Comparison of ENCODE assay signal across 26 mouse cellular contexts in the genomic region with DNA sequence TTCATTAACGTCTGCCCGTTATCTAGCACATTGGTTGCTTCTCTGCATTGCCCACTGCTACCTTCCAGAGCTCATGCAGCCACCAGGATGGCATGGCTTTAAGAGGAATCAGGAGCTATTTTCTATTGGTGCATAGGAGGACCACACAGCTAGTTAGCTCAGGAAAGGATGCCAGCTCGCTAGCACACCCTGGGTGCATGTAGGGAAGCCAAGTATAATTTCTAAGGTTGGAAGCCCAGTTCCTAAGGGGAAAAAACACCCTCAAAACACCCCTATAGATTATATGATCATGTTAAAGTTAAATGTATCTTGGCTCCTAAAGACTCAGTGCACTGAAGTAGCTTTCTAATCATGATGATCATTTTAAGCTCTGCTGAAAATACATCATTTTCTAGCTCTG.
A peak's percentile ranks its signal among the peaks of the same experiment; 100 is the strongest.
DNase-seq lines count a peak whose midpoint lies in the region; ATAC-seq and TF ChIP-seq lines count a peak whose summit lies in the region.
"Had no signal": no experiment of that assay in that cellular context is flagged by ENCODE, and none has a peak within 500 bp of the region (broad histone marks: within the 10 kb centered on the region; RNA-seq: fewer than 3 reads in every experiment).

No protein-coding gene starts in this region.

- H3K4me1 ChIP-seq in forebrain, postnatal 0 days (ENCODE audit: insufficient read depth) = no peaks in the 10 kb centered on the region; the same call in 1 of the 2 replicates
- H3K4me1 ChIP-seq in forebrain, embryonic 11.5 days (replicated peaks; ENCODE audit: control insufficient read depth, insufficient read depth, low read length) = 0 out of 2 replicates have a peak, but pooled peaks cover 2% of the 10 kb centered on the region
- H3K4me1 ChIP-seq: heart, embryonic 10.5 days; heart, embryonic 13.5 days had no signal

- TF ChIP-seq CTCF in forebrain, postnatal 0 days (IDR thresholded peaks at IDR 0.05; ENCODE audit: low read depth) = no peak

- no peak overlapping the region for H3K9ac ChIP-seq in forebrain, postnatal 0 days
- no peak overlapping the region for H3K9ac ChIP-seq in forebrain, embryonic 11.5 days (ENCODE audit: low read length)
- H3K9ac ChIP-seq: forebrain, embryonic 13.5 days; heart, embryonic 13.5 days; hindbrain, embryonic 14.5 days had no signal

- no peaks in the 10 kb centered on the region for H3K9me3 ChIP-seq in forebrain, postnatal 0 days (ENCODE audit: low read length)
- no peaks in the 10 kb centered on the region for H3K9me3 ChIP-seq in forebrain, embryonic 11.5 days (ENCODE audit: control insufficient read depth, low read length)
- H3K9me3 ChIP-seq: forebrain, embryonic 13.5 days; G1E; heart, embryonic 10.5 days; heart, embryonic 13.5 days had no signal

- H3K4me3 ChIP-seq in forebrain, postnatal 0 days (ENCODE audit: low read depth, low read length) = no peak overlapping the region
- no peak overlapping the region for H3K4me3 ChIP-seq in forebrain, embryonic 11.5 days (ENCODE audit: low read depth, low read length)
- H3K4me3 ChIP-seq: forebrain, embryonic 13.5 days; heart, adult 2 months; heart, embryonic 10.5 days; heart, embryonic 13.5 days had no signal

- H3K27me3 ChIP-seq in forebrain, postnatal 0 days (ENCODE audit: insufficient read depth, low read length) = no peaks in the 10 kb centered on the region
- no peaks in the 10 kb centered on the region for H3K27me3 ChIP-seq in forebrain, embryonic 11.5 days (ENCODE audit: control insufficient read depth, insufficient read depth, low read length)
- H3K27me3 ChIP-seq: CH12.LX; heart, embryonic 13.5 days had no signal

- H3K4me2 ChIP-seq in forebrain, postnatal 0 days (ENCODE audit: low read depth) = no peak overlapping the region
- no peak overlapping the region for H3K4me2 ChIP-seq in forebrain, embryonic 11.5 days (ENCODE audit: low read depth, low read length, severe bottlenecking)
- H3K4me2 ChIP-seq: forebrain, embryonic 13.5 days; heart, embryonic 13.5 days; hindbrain, embryonic 14.5 days had no signal

- ATAC-seq in forebrain, postnatal 0 days = peak; percentile 75
- ATAC-seq in forebrain, embryonic 11.5 days (replicated peaks; ENCODE audit: low FRiP score) = no peak
- ATAC-seq: forebrain, embryonic 13.5 days; hindbrain, postnatal 0 days; inflammation-experienced regulatory T-cells, adult 6 months; intestine, embryonic 16.5 days; Patski had no signal

- H3K27ac ChIP-seq in forebrain, postnatal 0 days (ENCODE audit: low read depth, low read length) = no peak overlapping the region
- no peak overlapping the region for H3K27ac ChIP-seq in forebrain, embryonic 11.5 days (ENCODE audit: low read depth, low read length)
- H3K27ac ChIP-seq: forebrain, embryonic 13.5 days; heart, adult 2 months; heart, embryonic 10.5 days; heart, embryonic 13.5 days; hindbrain, embryonic 14.5 days; hindbrain, postnatal 0 days had no signal

- peaks cover 10% of the 10 kb centered on the region for H3K36me3 ChIP-seq in forebrain, postnatal 0 days (ENCODE audit: insufficient read depth)
- H3K36me3 ChIP-seq in forebrain, embryonic 11.5 days (ENCODE audit: control insufficient read depth, insufficient read depth, low read length) = no peaks in the 10 kb centered on the region
- H3K36me3 ChIP-seq: G1E; heart, embryonic 10.5 days; heart, embryonic 13.5 days had no signal

- WGBS in forebrain, postnatal 0 days = 62% methylated on average over 3 of the region's 3 CpGs
- 77% methylated on average over 3 of the region's 3 CpGs for WGBS in forebrain, embryonic 11.5 days

- DNase-seq in cerebellum, postnatal 14 days = peak; percentile 17 to 26
- DNase-seq in cerebellum, adult 8-10 months = no peak
- DNase-seq in forebrain, postnatal 0 days = no peak
- no peak for DNase-seq in forebrain, embryonic 11.5 days (ENCODE audit: low spot score)
- DNase-seq in brain, adult 2 months (ENCODE audit: low read depth, low spot score) = peak; percentile 47
- DNase-seq in retina, postnatal 1 day = peak; percentile 6
- DNase-seq in kidney, adult 9 months = no peak
- DNase-seq: adrenal gland, postnatal 14 days; B cell, adult 2 months; cerebellum, adult 18-20 months; cerebellum, adult 9-11 months; gastrocnemius, postnatal 25 days; heart, adult 2 months; heart, postnatal 14 days; heart, postnatal 4 days; kidney, adult 18-20 months had no signal

Comparison
In these comparisons a context has a peak if more than half of its experiments do, and no peak if none do; other contexts are left out.
1. DNase-seq: peak in cerebellum, postnatal 14 days (2 of 2), brain, adult 2 months (single experiment) and retina, postnatal 1 day (single experiment); none in cerebellum, adult 8-10 months (single experiment), forebrain, postnatal 0 days (single experiment), forebrain, embryonic 11.5 days (single experiment) and kidney, adult 9 months (single experiment).